Mouse (Mus musculus) heart, embryonic 13.5 days (tissue): ENCODE data around the gene Epm2aip1. TPM values are rescaled to one million over a fixed set of nuclear protein-coding genes. Genes with fewer than 3 reads are reported as not detected.

ENCODE experiments used
- ATAC-seq: fragments of 200-750 bp; cut with Nextera tagmentation; 2 replicates; pipeline ENCODE4 v1.8.0; 2017; ENCODE audit warnings: moderate TSS enrichment; ENCODE audit not compliant: insufficient number of reproducible peaks, low FRiP score, low TSS enrichment; ENCODE audit errors: extremely low read depth
- H3K27ac ChIP-seq: fragments of 300-500 bp; sonication (generic); replicated peaks from 2 replicates; pipeline ENCODE4 v1.5.1; 2015; ENCODE audit warnings: moderate library complexity, mild to moderate bottlenecking, inconsistent platforms
- H3K27me3 ChIP-seq: fragments of 300-500 bp; sonication (generic); replicated peaks from 2 replicates; pipeline ENCODE4 v1.6.1; 2015; ENCODE audit warnings: mild to moderate bottlenecking, inconsistent platforms
- H3K36me3 ChIP-seq: fragments of 300-500 bp; sonication (generic); 2 replicates; pipeline ENCODE4 v1.6.1; 2015; ENCODE audit warnings: mild to moderate bottlenecking, inconsistent platforms
- H3K4me1 ChIP-seq: fragments of 300-500 bp; sonication (generic); 2 replicates; pipeline ENCODE4 v1.6.1; 2015; ENCODE audit warnings: inconsistent platforms
- H3K4me2 ChIP-seq: fragments of 300-500 bp; sonication (generic); 2 replicates; pipeline ENCODE4 v1.6.1; 2015; ENCODE audit warnings: inconsistent platforms, mild to moderate bottlenecking, moderate library complexity
- H3K4me3 ChIP-seq: fragments of 300-500 bp; sonication (generic); 2 replicates; pipeline ENCODE4 v1.5.1; 2015; ENCODE audit warnings: moderate library complexity, mild to moderate bottlenecking, inconsistent platforms
- H3K9ac ChIP-seq: fragments of 300-500 bp; sonication (generic); 2 replicates; pipeline ENCODE4 v1.6.1; 2015; ENCODE audit warnings: inconsistent platforms, mild to moderate bottlenecking, moderate library complexity
- H3K9me3 ChIP-seq: fragments of 300-500 bp; sonication (generic); 2 replicates; pipeline ENCODE4 v1.6.1; 2016; ENCODE audit warnings: inconsistent platforms
- WGBS: fragments of 180-500 bp; shearing (Covaris S2); methylation state at CpG from one replicate; pipeline ENCODE4 v1.1.7; 2015; ENCODE audit warnings: mixed read lengths; 5-methylcytosine and 5-hydroxymethylcytosine counted together
- polyA plus RNA-seq: library from polyadenylated mRNA; unstranded; fragments of >200 nt; fragmentation: Nextera tagmentation; extraction: Ambion mirVana; gene quantifications from 2 replicates; pipeline ENCODE4 v1.2.1, GENCODE M21; 2015

The Epm2aip1 gene
- polyA plus RNA-seq, 1 experiment from 2014 or later: 17.6 TPM

GRCm38 (mm10) chr9:111311031-111311842 lies 39.5 kb downstream of the Epm2aip1 start, which contains the start of gene Trank1:
Trank1 (plus strand) TSS chr9:111311739.
- 9% methylated on average over 68 of the region's 72 CpGs for WGBS
- Histone ChIP-seq H3K9ac (peak within 1 kb of the TSS; percentile 64), H3K9me3 (peaks cover 22% of the 10 kb centered on the region), H3K4me1 (peaks cover 16% of the 10 kb centered on the region), H3K4me2 (peak within 1 kb of the TSS; percentile 79), H3K4me3 (peak within 1 kb of the TSS; percentile 57), H3K27ac (no peak within 1 kb of the TSS), H3K36me3 (no peaks in the 10 kb centered on the region), H3K27me3 (peaks cover 66% of the 10 kb centered on the region)
- ATAC-seq: no peak; the same call in 1 of the 2 replicates

GRCm38 (mm10) chr9:111311843-111312441 lies 40.2 kb downstream of the Epm2aip1 start:
- Histone ChIP-seq H3K4me1 (peaks cover 16% of the 10 kb centered on the region), H3K9me3 (peaks cover 22% of the 10 kb centered on the region), H3K27me3 (peaks cover 66% of the 10 kb centered on the region), H3K4me3 (peak overlapping the region; percentile 57), H3K27ac (no peak overlapping the region), H3K4me2 (peak overlapping the region; percentile 79), H3K9ac (peak overlapping the region; percentile 64), H3K36me3 (no peaks in the 10 kb centered on the region)
- no peak for ATAC-seq
- 3% methylated on average over 95 of the region's 98 CpGs for WGBS

- H3K4me1 ChIP-seq: peaks cover 16% of the 10 kb centered on the region
- H3K4me2 ChIP-seq: peak overlapping the region; percentile 79
- peak overlapping the region; percentile 64 for H3K9ac ChIP-seq
- WGBS: under 1% methylated on average over 42 of the region's 59 CpGs
- no peaks in the 10 kb centered on the region for H3K36me3 ChIP-seq
- peak overlapping the region; percentile 57 for H3K4me3 ChIP-seq
- H3K27ac ChIP-seq: no peak overlapping the region
- no peak for ATAC-seq
- H3K27me3 ChIP-seq: peaks cover 71% of the 10 kb centered on the region
- peaks cover 22% of the 10 kb centered on the region for H3K9me3 ChIP-seq
Observed at GRCm38 (mm10) chr9:111312442-111313141, 40.9 kb downstream of the Epm2aip1 start.

GRCm38 (mm10) chr9:111313299-111313698 lies 41.6 kb downstream of the Epm2aip1 start:
- peaks cover 74% of the 10 kb centered on the region for H3K27me3 ChIP-seq
- H3K4me3 ChIP-seq: no peak overlapping the region
- H3K4me2 ChIP-seq: no peak overlapping the region
- WGBS: 14% methylated on average over 5 of the region's 6 CpGs
- no peak for ATAC-seq
- H3K27ac ChIP-seq: no peak overlapping the region
- H3K9me3 ChIP-seq: peaks cover 22% of the 10 kb centered on the region
- peaks cover 16% of the 10 kb centered on the region for H3K4me1 ChIP-seq
- no peaks in the 10 kb centered on the region for H3K36me3 ChIP-seq
- H3K9ac ChIP-seq: no peak overlapping the region

- H3K9me3 ChIP-seq: peaks cover 22% of the 10 kb centered on the region
- WGBS: 22% methylated on average over 5 of the region's 5 CpGs
- no peak overlapping the region for H3K9ac ChIP-seq
- H3K4me2 ChIP-seq: no peak overlapping the region
- ATAC-seq: no peak
- H3K27me3 ChIP-seq: peaks cover 70% of the 10 kb centered on the region
- no peak overlapping the region for H3K27ac ChIP-seq
- H3K4me1 ChIP-seq: peaks cover 16% of the 10 kb centered on the region
- H3K4me3 ChIP-seq: no peak overlapping the region
- no peaks in the 10 kb centered on the region for H3K36me3 ChIP-seq
Observed at GRCm38 (mm10) chr9:111313793-111314192, 42.1 kb downstream of the Epm2aip1 start.

- Histone ChIP-seq H3K4me3 (no peak overlapping the region), H3K36me3 (no peaks in the 10 kb centered on the region), H3K9ac (no peak overlapping the region), H3K4me2 (no peak overlapping the region), H3K4me1 (peaks cover 16% of the 10 kb centered on the region), H3K27me3 (peaks cover 67% of the 10 kb centered on the region), H3K9me3 (peaks cover 22% of the 10 kb centered on the region), H3K27ac (no peak overlapping the region)
- WGBS: 35% methylated on average over 5 of the region's 5 CpGs
- ATAC-seq: no peak
Observed at GRCm38 (mm10) chr9:111314219-111314618, 42.5 kb downstream of the Epm2aip1 start.

DNA sequence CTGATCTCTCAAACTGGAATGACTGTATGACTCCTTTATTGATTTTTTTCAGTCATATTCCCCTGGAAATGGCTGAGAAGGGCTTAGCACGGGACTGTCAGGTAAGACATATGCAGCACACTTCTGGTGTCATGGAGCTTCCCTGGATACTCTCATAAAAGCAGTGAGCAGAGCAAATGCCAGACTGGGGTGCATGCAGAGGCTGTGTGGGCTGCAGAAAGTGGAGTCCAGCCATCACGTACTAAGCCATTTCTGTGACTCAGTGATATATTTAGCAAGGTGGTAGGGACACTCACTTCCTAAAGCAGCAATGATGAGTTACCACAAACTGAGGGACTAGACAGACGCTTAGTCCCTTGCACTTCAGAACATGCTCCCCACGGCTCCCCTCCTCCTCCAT lies 49.2 kb downstream of the Epm2aip1 start:
- WGBS: 64% methylated on average over 4 of the region's 4 CpGs
- no peak overlapping the region for H3K9ac ChIP-seq
- H3K27ac ChIP-seq: no peak overlapping the region
- no peaks in the 10 kb centered on the region for H3K4me1 ChIP-seq
- peaks cover 22% of the 10 kb centered on the region for H3K27me3 ChIP-seq
- no peak overlapping the region for H3K4me3 ChIP-seq
- H3K36me3 ChIP-seq: no peaks in the 10 kb centered on the region
- H3K9me3 ChIP-seq: no peaks in the 10 kb centered on the region
- ATAC-seq: no peak
- H3K4me2 ChIP-seq: no peak overlapping the region

DNA sequence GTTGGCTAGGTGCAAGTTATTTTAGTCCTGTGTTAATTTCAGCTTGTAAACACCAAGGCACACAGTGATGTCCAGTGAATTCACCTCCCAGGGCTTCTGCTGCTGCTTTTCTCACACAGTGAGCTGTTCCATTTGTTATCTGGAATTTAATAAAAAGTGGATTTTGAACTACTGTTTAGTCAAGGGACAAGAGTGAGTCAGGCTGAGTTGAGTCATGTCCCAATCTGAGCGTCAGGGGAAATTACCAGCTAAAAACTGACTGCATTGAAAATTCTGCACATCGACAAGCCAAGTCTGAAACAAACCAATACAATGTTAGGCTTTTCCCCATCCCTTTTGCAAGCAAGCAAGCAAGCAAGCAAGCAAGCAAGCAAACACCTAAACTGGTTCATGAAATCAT lies 53.2 kb downstream of the Epm2aip1 start:
- Histone ChIP-seq H3K4me3 (no peak overlapping the region), H3K27ac (no peak overlapping the region), H3K9ac (no peak overlapping the region), H3K4me1 (0 out of 2 replicates have a peak, but pooled peaks cover under 1% of the 10 kb centered on the region), H3K27me3 (peaks cover 11% of the 10 kb centered on the region), H3K4me2 (no peak overlapping the region), H3K9me3 (no peaks in the 10 kb centered on the region), H3K36me3 (no peaks in the 10 kb centered on the region)
- WGBS: 62% methylated on average over 2 of the region's 2 CpGs
- ATAC-seq: no peak

Other genes with a start within 250 kb of the Epm2aip1 start
- gene Ccrl2, start 214.4 kb upstream of the Epm2aip1 start, polyA plus RNA-seq: 2.5 and 2.8 TPM in 2 replicates
- gene Lrrfip2, start 154.3 kb upstream of the Epm2aip1 start, polyA plus RNA-seq: 53.0 and 56.4 TPM in 2 replicates
- 33.3 and 35.2 TPM in 2 replicates for gene Mlh1, start 138 bp upstream of the Epm2aip1 start, polyA plus RNA-seq
- gene Trank1, start 39.8 kb downstream of the Epm2aip1 start, polyA plus RNA-seq: 0.06 and 0.24 TPM in 2 replicates
- gene Dclk3, start 167.2 kb downstream of the Epm2aip1 start, polyA plus RNA-seq: 1.7 and 1.9 TPM in 2 replicates